Mouse (Mus musculus) heart, postnatal 0 days (tissue): ENCODE measurements around the gene Zfp984.

Experiments used
- CTCF ChIP-seq: IDR thresholded peaks from 2 replicates; pipeline ENCODE4 v1.5.1; 2016; ENCODE audit warnings: antibody characterized with exemption, control low read depth, low read depth
- EP300 ChIP-seq: IDR thresholded peaks from 2 replicates; pipeline ENCODE4 v1.6.1; 2016; ENCODE audit warnings: antibody characterized with exemption, low read depth

GRCm38 (mm10) chr4:147848584-147848991, 39.0 kb upstream of the Zfp984 start:
- no peak for TF ChIP-seq CTCF
- TF ChIP-seq EP300 = no peak
